Mouse (Mus musculus) left cerebral cortex, postnatal 36 days (tissue): ENCODE measurements around the gene Hsf2bp. TPM values are rescaled to one million over a fixed set of nuclear protein-coding genes. Genes with fewer than 3 reads are reported as not detected.

ENCODE experiments used
- DNase-seq, 2 experiments: peaks; one replicate each; pipeline ENCODE4 v3.0.0; 2021 to 2022; ENCODE audit warnings: low spot score in 2 of 2, mixed read lengths in 1 of 2
- intact Hi-C: fragments of 180-260 bp; cut with DNase I; formaldehyde crosslinking; loops from one replicate; pipeline ENCODE4 v1.15.1; 2025
- total RNA-seq, 2 experiments: library from RNA; stranded (reverse); gene quantifications; 2 replicates each; pipeline ENCODE4 v1.2.3; 2021

The Hsf2bp gene
- total RNA-seq, 2 experiments from 2014 or later: 0.64 to 1.4 TPM

DNA sequence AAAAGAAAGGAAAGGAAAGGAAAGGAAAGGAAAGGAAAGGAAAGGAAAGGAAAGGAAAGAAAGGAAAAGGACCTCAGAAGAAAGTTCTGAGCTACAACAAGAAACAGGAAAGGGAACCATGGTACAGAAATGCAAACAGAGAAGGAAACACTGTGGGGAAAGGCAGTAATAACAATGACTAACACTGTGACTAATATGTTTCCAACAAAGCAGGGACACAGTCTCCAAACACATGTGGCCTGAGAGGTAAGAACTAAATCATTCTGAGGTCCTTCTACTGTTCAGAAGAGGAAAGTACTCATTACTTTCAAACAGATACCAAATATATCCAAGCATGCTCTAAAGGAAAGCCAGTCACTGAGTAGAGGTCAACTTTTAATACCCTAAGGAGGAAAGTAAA, 42.0 kb downstream of the Hsf2bp start:
- no peak for DNase-seq
- intact Hi-C loops: no loop called here

DNA sequence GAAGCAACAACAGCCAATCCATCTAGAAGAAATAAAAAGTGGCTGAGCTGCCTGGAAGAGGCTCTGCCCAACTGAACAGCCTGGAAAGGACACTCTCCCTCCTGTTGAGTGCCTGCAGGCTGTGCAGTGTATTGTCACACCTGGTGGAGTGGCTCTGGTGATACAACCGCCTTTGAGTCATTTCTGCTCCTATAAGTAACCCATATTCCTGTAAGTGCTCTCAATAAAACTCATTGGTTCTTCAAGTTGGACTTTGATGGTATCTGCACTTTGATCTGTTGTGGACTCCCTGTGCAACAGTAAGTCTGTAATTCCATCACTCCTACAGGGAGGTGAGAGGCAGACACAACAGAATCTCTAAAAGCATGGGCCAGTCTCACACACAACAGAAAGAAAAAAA, 42.8 kb downstream of the Hsf2bp start:
- intact Hi-C loops: no loop called here
- DNase-seq: no peak

DNA sequence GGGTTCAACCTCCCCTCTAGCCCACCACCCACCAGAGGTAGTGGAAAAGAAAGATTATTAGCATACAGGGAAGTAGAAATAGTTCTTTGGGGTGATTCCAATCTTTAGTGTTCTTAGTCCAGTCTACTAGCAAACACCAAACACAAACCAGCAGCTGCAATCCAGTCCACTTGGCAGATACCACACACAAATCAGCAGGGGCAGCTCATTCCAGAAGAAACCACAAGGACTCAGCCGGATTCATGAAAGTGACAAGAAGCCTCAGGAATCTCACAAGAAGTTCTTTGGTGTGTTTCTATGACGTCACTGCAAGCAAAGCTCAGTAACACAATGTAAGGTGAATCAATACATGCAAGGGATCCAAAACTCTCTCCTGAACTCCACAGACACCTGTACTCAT, 44.1 kb downstream of the Hsf2bp start:
- intact Hi-C loops: no loop called here
- no peak for DNase-seq

DNA sequence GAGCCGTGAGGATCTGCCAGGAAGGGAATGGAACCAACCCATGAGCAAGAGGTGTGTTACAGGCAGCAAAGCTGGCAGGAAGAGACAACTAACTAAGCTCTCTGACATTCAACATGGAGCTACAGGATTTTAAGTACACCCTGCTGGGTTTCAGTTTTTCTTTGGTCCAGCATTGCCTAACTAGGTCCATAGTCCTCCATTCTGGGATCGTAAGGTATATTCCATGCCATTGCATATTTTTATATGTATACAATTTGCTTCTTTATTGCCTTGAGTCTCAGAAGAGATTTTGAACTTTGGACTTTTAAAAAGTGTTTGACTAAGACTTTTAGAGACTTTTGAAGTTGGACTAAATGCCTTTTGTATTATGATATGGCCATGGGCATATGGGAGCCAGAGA, 47.1 kb downstream of the Hsf2bp start:
- intact Hi-C loops: no loop called here
- no peak for DNase-seq

DNA sequence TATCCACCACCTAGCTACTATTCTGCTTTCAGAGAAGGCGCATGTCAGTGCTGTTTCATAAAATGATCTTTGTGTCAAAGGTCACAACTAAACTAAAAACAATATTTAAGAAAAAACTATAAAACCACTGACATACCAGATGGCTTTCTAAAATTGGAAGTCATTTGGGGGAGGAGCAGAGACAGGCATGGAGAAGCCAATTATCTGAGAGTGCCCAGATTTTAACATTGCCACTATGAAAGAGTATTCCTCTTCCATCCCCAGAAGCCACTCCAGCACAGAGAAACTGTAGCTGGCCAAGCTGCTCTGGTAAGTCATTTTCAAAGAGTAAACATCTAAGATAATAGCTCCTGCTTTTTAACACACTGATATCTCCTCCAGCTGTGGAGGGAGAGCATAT, 49.2 kb downstream of the Hsf2bp start:
- intact Hi-C loops: no loop called here
- DNase-seq: no peak

DNA sequence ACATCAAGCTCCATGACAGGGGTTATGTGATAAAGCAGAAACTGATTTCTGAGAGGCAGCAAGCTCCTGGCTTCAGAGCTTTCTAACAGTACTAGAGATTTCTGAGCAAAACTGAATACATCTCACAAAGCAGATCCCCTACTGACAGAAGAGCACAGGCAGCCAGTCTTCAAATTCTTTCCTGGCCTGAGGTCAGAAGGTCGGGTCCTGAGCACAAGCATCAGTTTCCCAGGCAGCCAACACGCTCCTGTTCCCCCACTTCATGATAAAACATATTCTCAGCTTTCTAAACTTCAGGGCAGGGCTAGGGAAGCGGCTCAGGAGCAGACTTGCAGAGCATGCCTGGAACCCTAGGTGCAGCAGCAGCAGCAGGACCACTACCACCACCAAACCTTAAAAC, 52.7 kb downstream of the Hsf2bp start:
- intact Hi-C loops: no loop called here
- DNase-seq: no peak

DNA sequence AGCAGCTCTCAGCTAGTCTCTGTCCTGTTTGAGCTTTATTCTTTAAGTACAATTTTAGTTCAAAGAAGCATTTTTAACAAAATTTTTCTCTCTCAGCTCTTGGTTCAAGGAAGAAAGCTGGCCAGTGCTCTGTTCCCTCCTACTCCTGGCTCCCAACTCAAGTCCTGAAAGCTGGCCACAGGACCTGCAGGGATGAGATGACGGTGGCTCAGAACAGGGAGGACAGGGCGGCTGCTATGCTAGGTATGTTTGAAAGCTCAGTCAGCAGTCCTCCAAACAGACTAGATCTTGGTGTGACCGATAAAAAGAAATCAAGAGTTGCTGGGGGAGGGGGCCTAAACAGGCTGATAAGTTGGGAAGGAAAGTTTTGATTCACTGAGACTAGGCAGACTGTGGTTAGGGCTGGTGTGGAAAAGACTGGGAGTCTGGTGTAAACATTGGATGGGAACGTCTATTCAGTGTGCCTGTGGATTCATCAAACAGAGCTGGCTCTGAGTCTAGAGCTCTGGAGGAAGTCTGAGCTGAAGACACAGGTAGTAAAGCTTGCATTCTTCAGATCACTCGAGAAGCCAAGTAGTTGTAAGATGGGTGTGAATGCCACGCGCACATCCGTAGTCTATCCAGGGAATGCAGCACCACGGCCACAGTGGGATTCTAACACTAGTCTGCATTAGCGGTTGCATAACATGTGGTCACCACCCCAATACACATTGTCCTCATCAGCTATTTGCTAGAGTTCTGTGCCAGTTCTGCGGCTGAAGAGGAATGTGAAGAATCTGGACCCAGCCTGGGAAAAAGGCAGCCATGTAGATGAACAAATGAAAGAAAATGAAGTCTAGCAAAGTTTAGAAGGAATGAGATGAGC, 53.6 kb downstream of the Hsf2bp start:
- DNase-seq: no peak
- intact Hi-C loops: no loop called here

DNA sequence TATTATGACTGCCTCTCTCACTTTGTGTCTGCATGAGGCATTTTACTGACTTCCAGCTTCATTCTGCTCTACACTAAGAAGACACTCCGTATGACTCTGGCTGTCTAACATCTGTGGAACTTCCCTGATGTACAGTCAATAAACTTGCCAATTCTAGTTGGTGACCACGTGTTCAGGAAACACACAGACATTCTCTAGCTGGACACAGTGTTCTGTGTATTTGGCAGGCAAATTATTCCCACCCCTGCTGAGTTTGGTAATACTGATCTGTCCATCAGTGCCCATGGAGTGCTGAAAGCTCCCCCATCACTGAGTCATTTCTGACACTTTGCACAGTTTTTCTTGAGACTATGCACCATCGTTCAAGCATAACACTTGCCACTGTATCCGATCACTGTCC, 56.3 kb downstream of the Hsf2bp start:
- DNase-seq: no peak

DNA sequence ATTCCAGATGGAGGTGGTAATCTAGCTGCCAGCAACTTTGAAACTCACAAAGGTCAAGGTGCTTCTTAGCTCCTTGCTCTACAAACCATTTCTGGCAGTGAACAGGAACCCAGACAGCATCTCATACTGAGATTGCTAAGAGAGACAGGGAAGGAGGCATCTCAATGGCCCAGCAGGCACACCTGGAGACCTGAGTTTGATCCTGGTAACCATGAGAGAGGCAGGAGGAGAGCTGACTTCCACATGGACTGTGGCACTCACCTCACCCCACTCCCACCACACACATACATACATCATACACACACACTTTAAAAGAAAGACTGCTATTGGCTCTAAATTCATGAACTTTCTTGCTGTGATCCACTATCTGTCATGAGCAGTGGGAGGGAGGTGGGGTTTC, 59.0 kb downstream of the Hsf2bp start:
- no peak for DNase-seq
- intact Hi-C loops: no loop called here

More for the DNA sequence above, 56.3 kb downstream of the Hsf2bp start:
- intact Hi-C loops: no loop called here

DNA sequence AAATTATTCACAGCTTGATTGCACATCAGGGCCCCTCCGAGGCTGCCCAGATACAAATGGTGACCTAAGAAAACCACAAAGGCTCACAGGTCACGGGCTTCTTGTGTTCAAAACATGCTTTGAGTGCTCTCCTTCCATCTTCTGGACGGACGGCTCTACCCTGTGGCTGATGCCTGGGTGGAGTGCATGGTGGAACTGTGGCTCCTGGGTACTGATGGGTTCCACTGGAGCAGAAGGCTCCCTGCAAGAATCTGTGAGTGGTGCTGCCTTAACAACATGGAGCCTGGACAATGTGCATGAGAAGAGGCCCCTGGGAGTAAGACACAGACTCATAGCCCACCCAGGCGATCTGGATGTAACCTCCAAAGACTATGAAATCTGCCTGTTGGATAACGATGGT, 59.6 kb downstream of the Hsf2bp start:
- intact Hi-C loops: no loop called here
- no peak for DNase-seq

DNA sequence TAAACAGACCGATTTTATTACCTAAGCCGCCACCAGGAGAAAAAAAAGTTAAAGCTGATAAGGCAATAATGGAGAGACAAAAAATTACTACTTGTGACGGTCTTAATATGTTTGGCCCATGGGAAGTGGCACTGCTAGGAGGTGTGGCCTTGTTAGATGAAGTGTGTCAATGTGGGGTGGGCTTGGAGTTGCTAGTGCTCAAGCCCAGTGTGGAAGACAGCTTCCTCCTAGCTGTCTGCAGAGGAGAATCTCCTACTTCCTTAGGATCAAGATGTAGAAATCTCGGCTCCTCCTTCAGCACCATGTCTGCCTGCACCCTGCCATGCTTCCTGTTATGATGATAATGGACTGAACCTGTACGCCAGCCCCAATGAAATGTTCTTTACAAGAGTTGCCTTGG, 61.5 kb downstream of the Hsf2bp start:
- intact Hi-C loops: no loop called here

DNA sequence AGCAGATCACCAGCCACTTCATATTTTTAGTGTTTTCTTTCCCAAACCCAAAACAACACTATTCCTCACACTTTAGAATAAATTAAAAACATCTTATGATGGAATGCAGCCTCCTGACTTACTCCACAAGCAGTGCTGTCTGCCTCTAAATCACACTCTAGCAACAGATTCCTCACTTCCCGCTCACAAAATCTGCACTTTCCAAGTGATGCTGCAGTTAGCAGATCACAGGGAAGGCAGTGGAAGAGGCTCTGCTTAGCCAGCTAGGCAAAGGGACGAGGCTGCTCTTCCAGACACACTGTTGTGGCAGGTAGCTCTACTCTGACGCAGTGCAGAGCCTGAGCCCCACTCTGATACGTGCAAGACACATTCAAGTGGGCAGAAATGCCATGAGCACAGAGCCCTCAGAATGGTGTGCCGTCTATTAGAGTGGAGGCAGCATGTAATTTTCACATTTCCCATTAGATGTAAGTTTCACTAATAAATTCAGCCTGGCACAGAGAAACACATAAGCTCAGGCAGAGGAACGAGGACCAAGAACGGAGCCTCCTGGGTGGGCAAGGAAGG, 62.4 kb downstream of the Hsf2bp start:
- intact Hi-C loops: no loop called here
- no peak for DNase-seq

More for the DNA sequence above, 61.5 kb downstream of the Hsf2bp start:
- no peak for DNase-seq

DNA sequence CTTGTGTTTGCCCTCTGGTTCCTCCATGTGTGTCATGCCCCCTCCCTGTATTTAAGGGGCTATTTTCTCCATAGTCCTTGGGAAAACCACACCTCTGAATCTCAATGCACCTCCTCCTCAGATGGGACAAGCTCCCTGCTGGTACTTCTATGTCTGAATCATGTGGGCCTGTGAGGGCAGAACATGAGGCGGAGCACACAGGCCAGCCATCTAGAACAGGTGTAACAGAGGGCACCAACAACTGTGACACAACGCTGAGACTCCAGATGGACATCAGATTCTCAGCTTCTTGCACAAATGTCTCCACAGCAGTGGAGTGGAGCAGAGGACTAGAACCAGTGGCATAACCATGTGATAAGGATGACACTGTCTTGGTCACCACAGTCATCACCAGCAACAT, 65.3 kb downstream of the Hsf2bp start:
- DNase-seq: no peak
- intact Hi-C loops: no loop called here

DNA sequence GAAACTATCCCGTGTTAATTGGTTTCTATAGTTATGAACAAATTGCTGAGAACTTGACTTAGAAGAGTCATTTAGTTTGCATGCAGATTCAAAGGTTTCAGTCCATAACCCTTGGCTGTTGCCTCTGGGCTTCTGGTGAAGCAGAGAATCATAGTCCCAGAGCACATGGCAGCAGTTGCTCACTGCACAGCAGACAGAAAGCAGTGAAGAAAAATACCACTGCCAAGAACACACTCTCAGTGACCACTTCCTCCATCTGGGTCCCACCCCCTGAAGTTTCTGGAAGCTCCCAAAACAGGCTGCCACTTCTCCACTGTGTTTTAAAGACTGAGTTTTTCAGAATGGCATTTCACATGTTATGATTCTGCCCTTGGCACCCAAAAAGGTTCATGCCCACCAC, 67.3 kb downstream of the Hsf2bp start:
- no peak for DNase-seq
- intact Hi-C loops: no loop called here

DNA sequence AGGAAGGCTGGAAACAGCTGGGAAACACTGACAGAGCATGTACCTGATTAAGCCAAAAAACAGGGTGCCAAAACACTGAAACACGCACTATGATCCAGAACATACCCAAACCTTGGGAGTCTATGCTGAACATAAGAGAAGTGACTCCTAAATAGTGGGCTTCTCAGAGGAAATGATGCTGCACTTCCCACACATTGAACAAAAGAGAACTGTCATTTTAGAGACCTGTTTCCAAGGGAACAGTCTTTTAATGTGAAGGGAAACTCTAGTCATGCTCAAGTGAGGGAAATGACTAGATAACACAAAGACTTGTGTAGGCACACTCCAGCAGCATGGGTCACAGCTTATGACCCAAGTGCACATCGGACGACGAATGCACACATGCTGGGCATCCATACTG, 68.8 kb downstream of the Hsf2bp start:
- intact Hi-C loops: no loop called here
- no peak for DNase-seq

DNA sequence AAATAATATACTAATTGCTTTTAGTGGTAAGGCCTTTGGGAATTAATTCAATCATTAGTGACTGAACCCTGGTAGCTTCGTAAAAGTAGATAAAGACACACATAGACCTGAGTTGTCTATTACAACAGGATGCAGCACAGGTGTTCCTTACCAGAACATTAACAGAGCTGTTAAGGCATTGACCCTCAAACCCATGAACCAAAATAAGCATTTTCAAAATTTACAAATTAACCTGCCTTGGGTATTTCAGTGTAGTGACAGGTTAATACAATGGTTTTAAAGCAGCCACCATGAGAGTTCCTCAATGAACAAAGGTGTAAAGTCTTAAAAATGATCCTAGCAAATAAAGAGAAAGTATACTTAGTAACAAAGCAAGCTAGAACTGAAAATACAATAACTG, 69.6 kb downstream of the Hsf2bp start:
- intact Hi-C loops: no loop called here
- no peak for DNase-seq

DNA sequence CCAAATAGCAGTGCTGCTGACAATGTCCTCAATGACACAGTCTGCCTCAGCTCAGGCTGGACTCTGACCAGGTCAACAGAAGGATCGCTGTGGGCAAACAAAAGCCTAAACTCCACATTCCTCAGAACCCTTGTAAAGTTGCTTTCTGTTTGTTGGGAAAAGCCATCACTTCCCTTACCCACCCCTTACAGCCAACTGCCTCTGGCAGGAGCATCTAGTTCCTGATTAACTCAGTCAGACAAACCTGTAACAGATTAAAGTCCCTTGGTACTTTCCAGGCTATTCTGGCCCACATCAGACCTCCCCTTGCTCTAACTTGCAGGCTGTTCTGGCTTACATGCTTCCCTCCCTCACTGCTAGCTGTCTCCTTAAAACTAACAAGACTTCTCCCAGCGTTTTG, 70.5 kb downstream of the Hsf2bp start:
- DNase-seq: no peak
- intact Hi-C loops: no loop called here

DNA sequence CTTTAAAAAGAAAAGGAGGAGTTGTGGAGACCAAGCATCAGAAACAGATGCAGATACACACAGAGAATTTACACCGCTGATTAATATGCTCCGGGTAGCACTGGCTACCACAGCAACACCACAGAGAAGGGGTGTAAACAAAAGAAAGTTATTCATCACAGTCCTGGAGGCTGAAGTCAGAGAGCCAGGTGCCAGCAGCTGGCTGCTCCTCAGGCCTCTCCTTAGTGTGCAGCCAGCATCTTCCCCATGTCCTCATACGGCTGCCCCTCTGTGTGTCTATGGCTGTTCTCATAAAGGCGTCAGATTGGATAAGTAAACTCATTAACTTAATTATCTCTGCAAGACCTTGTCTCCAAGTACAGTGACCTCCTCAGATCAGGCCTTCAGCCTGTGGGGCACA, 73.2 kb downstream of the Hsf2bp start:
- intact Hi-C loops: no loop called here
- DNase-seq: no peak

DNA sequence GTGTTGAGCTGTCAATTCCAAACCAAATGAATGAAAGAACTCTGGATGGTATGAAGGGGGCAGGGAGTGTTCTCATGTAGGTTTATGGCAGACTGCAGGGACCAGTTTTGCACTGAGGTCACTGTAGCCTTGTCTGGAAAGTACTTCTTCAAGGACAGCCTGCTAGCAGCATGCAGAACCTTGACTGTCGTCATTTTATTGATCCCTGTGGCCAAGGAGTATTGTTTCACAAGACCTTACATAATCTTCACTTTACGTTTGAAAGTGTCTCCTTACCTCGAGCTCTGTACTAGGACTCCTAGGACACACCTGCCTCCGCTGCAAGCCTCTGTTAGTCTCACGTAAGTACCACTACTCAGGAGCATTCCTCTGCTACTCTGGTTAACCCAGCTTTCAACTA, 73.9 kb downstream of the Hsf2bp start:
- intact Hi-C loops: no loop called here
- no peak for DNase-seq

DNA sequence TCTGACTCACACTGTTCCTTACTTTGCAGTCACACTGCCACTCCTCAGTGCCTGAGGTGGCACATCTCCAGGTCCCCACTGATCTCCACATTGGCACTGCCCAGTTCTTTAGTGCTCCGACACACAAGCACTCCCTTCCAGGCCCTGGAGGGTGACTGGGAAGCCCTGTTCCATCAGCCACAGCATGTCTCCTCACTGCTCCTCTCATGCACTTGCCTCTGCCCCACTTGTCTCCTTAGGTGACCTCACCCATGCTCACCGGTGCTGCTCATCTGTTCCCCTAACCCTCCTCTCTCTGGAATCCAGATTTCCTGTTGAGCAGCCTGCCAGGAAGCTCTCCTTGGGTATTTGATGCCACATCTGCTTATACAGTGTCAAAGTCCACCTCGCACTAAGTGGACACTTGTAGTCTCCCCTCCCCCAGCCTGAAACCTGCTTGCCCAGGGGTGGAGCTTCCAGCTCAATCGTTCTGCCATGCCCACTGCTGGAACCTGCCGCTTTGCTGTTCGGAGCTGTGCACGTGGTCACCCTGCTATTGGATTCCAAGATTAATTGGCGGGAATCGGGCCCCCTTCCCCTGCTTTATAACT, 81.5 kb downstream of the Hsf2bp start:
- no peak for DNase-seq
- intact Hi-C loops: no loop called here

DNA sequence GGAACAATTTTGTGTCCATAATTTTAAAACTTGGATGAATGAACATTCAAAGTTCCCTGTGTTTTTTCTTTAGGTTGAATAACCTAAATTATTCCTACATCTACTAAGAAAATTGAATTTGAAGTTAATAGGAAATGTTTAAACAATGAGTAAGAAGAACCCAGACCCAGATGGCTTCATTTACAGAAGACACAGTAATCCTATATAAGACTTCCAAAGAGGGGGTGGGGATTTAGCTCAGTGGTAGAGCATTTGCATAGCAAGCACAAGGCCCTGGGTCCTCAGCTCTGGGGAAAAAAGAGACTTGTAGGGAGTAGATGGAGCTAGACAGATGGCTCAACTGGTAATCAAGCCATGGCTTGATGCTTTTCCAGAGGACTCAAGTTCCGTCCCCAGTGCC, 87.1 kb downstream of the Hsf2bp start:
- no peak for DNase-seq
- intact Hi-C loops: no loop called here
